Mouse (Mus musculus): Measurements from ENCODE around the gene Jdp2. TPM values are rescaled to one million over a fixed set of nuclear protein-coding genes. Genes with fewer than 3 reads are reported as not detected.

Gene Jdp2
- total RNA-seq, 2 experiments from 2014 or later: 19.3 to 21.5 TPM

GRCm38 (mm10) chr12:85600637-85601036 is 1.8 kb downstream of the Jdp2 start:
- no peak for DNase-seq (ENCODE audit: low spot score in 2 of 2)

GRCm38 (mm10) chr12:85601531-85601930 is 2.7 kb downstream of the Jdp2 start:
- DNase-seq (ENCODE audit: low spot score in 2 of 2): no peak

DNA sequence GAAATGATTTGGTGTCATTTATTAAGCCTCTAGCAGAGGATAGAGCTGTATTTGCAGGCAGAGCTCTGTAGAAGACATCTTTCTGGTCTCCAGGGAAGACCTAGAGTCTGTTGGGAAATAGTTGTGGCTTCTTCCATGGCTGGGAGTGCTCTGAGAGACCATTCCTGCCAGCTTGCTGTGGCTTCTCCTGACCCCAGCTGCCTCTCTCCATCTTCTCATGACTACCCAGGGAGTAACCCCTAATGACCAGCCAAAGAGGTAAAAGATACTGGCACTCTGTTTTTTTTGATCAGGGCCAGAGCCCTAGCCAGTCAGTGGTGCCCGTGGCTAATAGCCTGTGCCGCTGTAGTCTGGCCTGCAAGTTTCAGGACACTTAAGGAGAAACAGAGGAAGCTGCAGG is 3.3 kb downstream of the Jdp2 start:
- DNase-seq (ENCODE audit: low spot score in 2 of 2): no peak

GRCm38 (mm10) chr12:85602811-85603210 is 4.0 kb downstream of the Jdp2 start:
- DNase-seq (ENCODE audit: low spot score in 2 of 2): no peak

DNA sequence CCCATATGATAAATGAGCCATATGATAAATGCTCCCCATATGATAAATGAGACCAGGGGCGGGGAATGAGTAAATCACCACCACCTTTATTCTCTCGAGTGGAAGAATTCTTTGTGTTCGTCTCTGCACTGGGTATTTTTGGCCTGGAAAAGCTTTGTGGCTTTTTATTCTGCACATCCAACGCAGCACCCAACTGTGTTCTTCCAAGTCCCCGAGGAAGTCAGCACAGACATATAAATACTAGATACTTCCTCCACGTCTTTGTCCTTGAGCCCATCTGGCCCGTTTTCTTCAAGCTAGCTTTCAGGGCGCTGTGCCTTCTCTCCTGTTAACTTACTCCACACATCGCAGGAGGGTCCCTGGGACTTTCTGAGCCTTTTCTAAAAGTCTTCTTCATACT is 4.9 kb downstream of the Jdp2 start:
- no peak for DNase-seq (ENCODE audit: low spot score in 2 of 2)

- DNase-seq (ENCODE audit: low spot score in 2 of 2): no peak
These were observed 5.6 kb downstream of the Jdp2 start for GRCm38 (mm10) chr12:85604301-85604998.

- DNase-seq (ENCODE audit: low spot score in 2 of 2): no peak
These were observed 9.0 kb downstream of the Jdp2 start for GRCm38 (mm10) chr12:85607519-85608449.

GRCm38 (mm10) chr12:85610167-85610566 is 11.3 kb downstream of the Jdp2 start:
- no peak for DNase-seq (ENCODE audit: low spot score in 2 of 2)

DNA sequence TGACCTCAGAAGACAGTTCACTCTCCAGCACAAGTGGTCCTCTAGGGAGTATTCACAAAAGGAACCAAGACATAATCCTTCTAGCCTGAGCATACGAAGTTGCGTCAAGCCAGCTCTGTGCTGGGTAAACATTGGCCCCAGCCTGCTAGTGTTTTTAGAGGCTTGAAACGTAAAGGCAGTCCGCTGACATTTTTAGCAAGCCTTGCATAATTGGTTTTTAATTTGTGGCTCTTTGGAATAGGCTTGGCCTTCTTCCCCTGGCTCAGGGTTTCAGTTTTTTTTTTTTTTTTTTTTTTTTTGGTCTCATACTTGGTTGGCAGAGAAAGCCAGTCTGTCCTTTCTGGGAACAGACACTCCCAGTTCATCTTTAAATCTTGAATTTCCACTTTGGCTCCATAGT is 15.3 kb downstream of the Jdp2 start:
- no peak for DNase-seq (ENCODE audit: low spot score in 2 of 2)

DNA sequence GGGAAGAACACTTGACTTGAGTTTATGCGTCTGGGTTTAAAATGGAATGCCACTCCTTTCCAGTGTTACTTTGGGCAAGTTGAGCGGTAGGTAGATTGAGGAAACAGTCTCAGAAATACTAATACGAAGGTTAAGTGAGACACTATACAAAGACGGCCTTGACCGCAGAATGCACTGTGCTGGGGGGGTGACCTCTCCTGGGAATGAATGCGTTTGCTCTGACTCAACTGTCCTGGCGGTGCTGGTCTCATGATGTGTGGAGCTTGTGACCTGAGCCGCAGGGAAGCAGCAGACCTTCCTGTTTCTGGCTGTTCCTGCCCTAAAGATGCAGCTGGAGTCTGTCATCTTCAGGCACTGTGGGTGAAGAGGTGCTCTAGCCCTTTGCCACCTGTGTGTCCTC is 16.7 kb downstream of the Jdp2 start:
- DNase-seq (ENCODE audit: low spot score in 2 of 2): no peak

DNA sequence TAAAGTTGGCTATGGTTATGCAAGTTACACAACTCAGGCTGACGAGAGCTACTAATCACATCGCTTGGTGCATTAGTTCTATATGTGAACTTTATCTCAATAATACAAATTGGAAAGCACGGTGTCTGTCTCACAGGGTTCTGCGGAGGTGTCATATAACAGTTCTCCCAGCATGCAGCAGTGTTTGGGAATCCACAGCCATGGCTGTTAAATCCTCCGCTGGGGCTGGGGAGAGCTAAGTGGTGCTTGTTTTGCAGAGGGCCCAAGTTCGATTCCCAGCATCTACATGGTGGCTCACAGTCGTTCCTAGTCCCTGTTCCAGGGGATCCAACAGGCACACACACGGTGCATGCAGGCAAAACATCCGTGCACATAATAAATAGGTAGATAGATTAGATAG is 19.1 kb downstream of the Jdp2 start:
- DNase-seq (ENCODE audit: low spot score in 2 of 2): no peak

GRCm38 (mm10) chr12:85618430-85618829 is 19.6 kb downstream of the Jdp2 start:
- no peak for DNase-seq (ENCODE audit: low spot score in 2 of 2)

DNA sequence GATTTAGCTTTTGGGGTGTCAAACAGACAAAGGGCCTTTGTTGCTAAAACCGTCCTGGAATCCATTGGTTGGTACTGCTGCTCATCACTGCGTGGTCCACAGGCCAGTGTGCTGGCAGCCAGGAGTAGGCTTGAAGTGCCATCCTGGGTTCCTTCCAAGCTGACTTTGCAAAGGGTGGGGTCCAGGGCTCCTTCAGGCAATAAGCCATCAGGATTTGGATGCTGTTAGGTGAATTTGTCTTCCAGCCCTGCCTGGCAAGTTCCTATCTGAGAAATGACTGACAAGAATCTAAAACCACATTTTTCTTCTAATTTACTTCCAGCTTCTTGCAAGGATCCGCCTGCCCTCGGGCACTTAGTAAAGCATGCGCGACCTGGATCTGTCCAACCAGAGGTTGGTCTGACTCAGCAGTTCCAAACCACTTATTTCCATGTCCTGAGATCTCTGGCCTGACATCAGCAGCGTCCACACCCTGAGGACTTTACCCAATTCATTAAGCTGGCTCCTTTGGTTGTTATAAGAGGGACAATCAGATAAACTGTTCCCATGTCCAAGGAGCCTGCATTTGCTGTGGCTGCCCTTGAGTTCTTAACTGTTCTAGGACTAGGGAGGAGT is 20.6 kb downstream of the Jdp2 start:
- no peak for DNase-seq (ENCODE audit: low spot score in 2 of 2)

DNA sequence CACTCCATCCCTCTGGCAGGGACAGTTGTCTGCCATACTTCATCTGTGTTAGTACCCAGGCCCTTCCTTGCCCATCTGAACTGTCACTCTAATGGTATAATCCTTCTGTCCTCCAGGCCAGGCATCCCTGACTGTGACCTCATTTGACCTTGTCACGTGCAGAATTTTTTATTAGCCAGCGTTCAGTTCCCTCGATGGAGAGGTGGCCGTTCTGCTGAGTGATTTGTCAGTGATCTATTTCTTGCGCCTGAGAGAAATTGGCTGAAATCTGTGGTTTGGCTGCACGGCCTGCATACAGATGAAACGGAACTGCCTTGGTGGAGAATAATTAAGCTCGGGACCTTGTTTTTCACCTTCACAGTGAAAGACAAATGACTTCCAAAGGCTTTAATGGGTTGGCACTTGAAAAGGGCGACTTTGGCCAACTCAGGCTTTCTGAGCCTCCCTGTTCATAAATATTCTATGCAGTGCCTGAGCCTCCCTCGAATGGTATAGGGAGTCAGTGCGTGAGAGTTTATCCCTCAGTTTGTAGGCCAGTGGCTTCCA is 21.1 kb downstream of the Jdp2 start:
- DNase-seq (ENCODE audit: low spot score in 2 of 2): no peak

- DNase-seq (ENCODE audit: low spot score in 2 of 2): no peak
These were observed 22.2 kb downstream of the Jdp2 start for GRCm38 (mm10) chr12:85621027-85621426.

DNA sequence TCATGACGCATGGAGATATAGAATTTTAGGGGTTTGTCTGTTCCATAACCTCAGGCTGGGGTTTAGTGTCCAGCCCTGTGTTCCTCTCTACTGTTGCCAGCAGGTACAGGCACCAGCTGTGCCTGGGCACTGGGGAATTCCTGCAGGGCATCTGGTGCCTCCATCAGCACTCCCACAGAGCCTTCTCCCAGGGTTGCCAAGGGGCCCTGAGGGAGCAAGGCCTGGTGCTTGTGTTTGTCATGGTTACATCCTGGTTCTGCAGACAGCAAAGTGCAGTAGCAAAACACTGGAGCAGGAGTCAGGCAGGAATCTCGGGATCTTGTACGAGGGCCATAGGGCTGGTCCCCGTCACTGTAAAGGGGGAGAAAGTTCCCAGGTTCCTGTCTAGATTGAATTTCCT is 22.8 kb downstream of the Jdp2 start:
- DNase-seq (ENCODE audit: low spot score in 2 of 2): no peak

DNA sequence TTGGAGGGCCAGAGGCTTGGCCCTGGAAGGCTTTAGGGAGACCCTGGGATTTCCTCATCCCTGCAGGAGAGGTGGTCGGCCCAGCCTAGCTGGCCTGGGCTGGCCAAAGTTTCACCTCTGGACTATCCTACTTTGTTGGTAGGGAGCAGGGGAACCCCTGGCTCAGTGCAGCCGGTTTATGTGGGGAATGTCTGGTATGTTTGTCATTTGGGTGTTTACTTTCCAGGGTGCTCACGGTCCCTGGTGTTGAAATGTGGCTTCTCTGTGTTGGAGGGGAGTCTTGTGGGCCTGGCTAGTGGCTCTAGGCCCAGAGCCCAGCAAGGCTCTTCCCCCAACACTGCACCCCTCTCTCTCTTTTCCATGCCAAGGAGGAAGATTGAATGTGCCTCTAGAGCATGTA is 24.9 kb downstream of the Jdp2 start:
- DNase-seq (ENCODE audit: low spot score in 2 of 2): no peak

- DNase-seq (ENCODE audit: low spot score in 2 of 2): no peak
These were observed 25.8 kb downstream of the Jdp2 start for GRCm38 (mm10) chr12:85624652-85625051.

DNA sequence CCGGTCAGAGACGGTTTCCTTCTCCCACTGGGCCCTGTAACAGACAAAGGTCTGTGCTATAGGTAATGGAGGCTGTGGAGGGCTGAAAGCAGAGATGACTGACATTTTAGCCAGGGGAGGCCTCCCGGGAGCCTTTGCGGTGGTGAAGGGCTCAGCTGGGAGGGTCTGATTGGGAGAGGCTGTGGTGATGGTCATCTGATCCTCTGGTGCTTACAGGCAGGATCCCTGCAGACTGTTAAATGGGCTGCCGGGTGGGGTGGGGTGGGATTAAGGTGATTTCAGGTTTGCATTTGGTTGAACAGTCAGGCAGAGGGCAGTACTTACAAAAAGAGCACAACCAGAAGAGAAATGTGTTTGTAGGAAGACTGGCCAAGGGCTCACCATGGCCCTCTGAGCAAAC is 27.0 kb downstream of the Jdp2 start:
- DNase-seq (ENCODE audit: low spot score in 2 of 2): no peak

GRCm38 (mm10) chr12:85629661-85630481 is 31.0 kb downstream of the Jdp2 start:
- no peak for DNase-seq (ENCODE audit: low spot score in 2 of 2)

DNA sequence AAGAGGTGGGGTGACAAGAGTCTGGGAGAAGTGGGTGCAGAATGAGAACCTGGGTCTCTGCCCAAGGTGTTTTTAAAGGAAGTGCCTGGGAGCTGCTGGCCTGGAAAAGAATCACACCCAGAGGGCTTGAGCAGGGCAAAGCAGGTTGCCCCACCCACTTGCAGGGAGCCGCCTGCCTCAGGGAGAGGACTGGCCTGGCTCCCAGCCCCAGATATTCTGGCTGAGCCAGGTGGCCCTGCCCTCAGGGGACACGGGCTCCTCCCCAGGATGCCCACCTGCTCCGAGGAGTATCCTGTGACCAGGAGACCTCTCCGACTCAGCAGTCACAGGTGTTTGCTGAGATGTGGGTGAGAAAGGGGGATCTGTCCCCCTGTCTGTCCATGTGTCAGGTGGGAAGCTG is 32.4 kb downstream of the Jdp2 start:
- no peak for DNase-seq (ENCODE audit: low spot score in 2 of 2)

Measured in gastrocnemius, postnatal 4 days (tissue).